Mouse (Mus musculus) myocyte (in vitro differentiated cells): Measurements from ENCODE around the gene Spib. TPM values are rescaled to one million over a fixed set of nuclear protein-coding genes. Genes with fewer than 3 reads are reported as not detected.
A peak's percentile ranks its signal among the peaks of the same experiment; 100 is the strongest.

Source experiments
- H3K27me3 ChIP-seq: one replicate; pipeline ENCODE4 v1.6.1; 2011; ENCODE audit not compliant: control insufficient read depth, insufficient read depth, insufficient read length
- H3K36me3 ChIP-seq: one replicate; pipeline ENCODE4 v1.6.1; 2011; ENCODE audit not compliant: control insufficient read depth, insufficient read depth
- H3K4me2 ChIP-seq: one replicate; pipeline ENCODE4 v1.6.1; 2011; ENCODE audit warnings: low read depth, control low read depth
- H3K4me3 ChIP-seq: one replicate; pipeline ENCODE4 v1.5.1; 2011; ENCODE audit warnings: mild to moderate bottlenecking, control low read depth, moderate library complexity
- H3K79me2 ChIP-seq: one replicate; pipeline ENCODE4 v1.6.1; 2011; ENCODE audit not compliant: control insufficient read depth, insufficient read depth
- H3ac ChIP-seq: one replicate; pipeline ENCODE4 v1.6.1; 2011; ENCODE audit not compliant: control insufficient read depth, insufficient read length
- CEBPB ChIP-seq: IDR thresholded peaks from 2 replicates; pipeline ENCODE4 v1.6.1; 2011; ENCODE audit warnings: mild to moderate bottlenecking, moderate library complexity; ENCODE audit not compliant: poor library complexity, insufficient read depth, severe bottlenecking
- E2F4 ChIP-seq: IDR thresholded peaks from one replicate; pipeline ENCODE4 v1.6.1; 2011; ENCODE audit warnings: mild to moderate bottlenecking, control low read depth, moderate library complexity; ENCODE audit not compliant: insufficient read depth
- MAX ChIP-seq: IDR thresholded peaks from one replicate; pipeline ENCODE4 v1.6.1; 2011; ENCODE audit warnings: low read depth, mild to moderate bottlenecking, control low read depth
- MYOD1 ChIP-seq, 3 experiments: IDR thresholded peaks; one replicate each; pipeline ENCODE4 v1.6.1; 2011; ENCODE audit warnings: control low read depth in 2 of 3, low read depth in 2 of 3, mild to moderate bottlenecking in 2 of 3, moderate library complexity in 1 of 3; ENCODE audit not compliant: insufficient read length in 2 of 3, control insufficient read depth in 1 of 3
- MYOG ChIP-seq, 3 experiments: IDR thresholded peaks; one replicate each; pipeline ENCODE4 v1.6.1; 2011; ENCODE audit warnings: control low read depth in 2 of 3, low read depth in 2 of 3, mild to moderate bottlenecking in 2 of 3; ENCODE audit not compliant: insufficient read length in 2 of 3, control insufficient read depth in 1 of 3, insufficient read depth in 1 of 3
- POLR2A ChIP-seq: IDR thresholded peaks from one replicate; pipeline ENCODE4 v1.6.1; 2011; ENCODE audit warnings: low read depth, mild to moderate bottlenecking, control low read depth, moderate library complexity; ENCODE audit not compliant: insufficient read length
- POLR2AphosphoS2 ChIP-seq: IDR thresholded peaks from one replicate; pipeline ENCODE4 v1.6.1; 2011; ENCODE audit warnings: low read depth, control low read depth; ENCODE audit not compliant: insufficient read length
- REST ChIP-seq: IDR thresholded peaks from one replicate; pipeline ENCODE4 v1.6.1; 2011; ENCODE audit warnings: mild to moderate bottlenecking, control low read depth, moderate library complexity; ENCODE audit not compliant: insufficient read depth, insufficient read length
- SRF ChIP-seq: IDR thresholded peaks from one replicate; pipeline ENCODE4 v1.6.1; 2011; ENCODE audit warnings: low read depth; ENCODE audit not compliant: control insufficient read depth, insufficient read length
- TCF12 ChIP-seq: IDR thresholded peaks from one replicate; pipeline ENCODE4 v1.6.1; 2011; ENCODE audit warnings: mild to moderate bottlenecking, control low read depth; ENCODE audit not compliant: poor library complexity, insufficient read depth, severe bottlenecking
- TCF3 ChIP-seq: IDR thresholded peaks from one replicate; pipeline ENCODE4 v1.6.1; 2011; ENCODE audit warnings: low read depth, control low read depth; ENCODE audit not compliant: insufficient read length
- USF1 ChIP-seq: IDR thresholded peaks from one replicate; pipeline ENCODE4 v1.6.1; 2011; ENCODE audit warnings: low read depth, mild to moderate bottlenecking, control low read depth, moderate library complexity
- polyA plus RNA-seq: library from polyadenylated mRNA; unstranded; fragments of >200 nt; fragmentation: generic; extraction: Trizol; gene quantifications from one replicate; pipeline ENCODE4 v1.2.1, GENCODE M21; 2012; ENCODE audit warnings: missing spikeins

Spib gene
- polyA plus RNA-seq, 1 experiment: 0.05 TPM

GRCm38 (mm10) chr7:44488545-44488944, 43.3 kb downstream of the Spib start:
- no peak overlapping the region for H3K4me2 ChIP-seq
- H3K36me3 ChIP-seq: no peaks in the 10 kb centered on the region
- H3K27me3 ChIP-seq: no peaks in the 10 kb centered on the region
- H3K4me3 ChIP-seq: no peak overlapping the region
- TF ChIP-seq POLR2A: no peak
- TF ChIP-seq REST: no peak
- TF ChIP-seq MYOG (IDR thresholded peaks at IDR 0.05; ENCODE audit: control insufficient read depth in 1 of 3, insufficient read depth in 1 of 3, insufficient read length in 2 of 3, low read depth in 2 of 3): no peak
- TF ChIP-seq MYOD1 (IDR thresholded peaks at IDR 0.05; ENCODE audit: control insufficient read depth in 1 of 3, insufficient read length in 2 of 3, low read depth in 2 of 3): no peak
- TF ChIP-seq E2F4: no peak
- TF ChIP-seq POLR2AphosphoS2: no peak
- TF ChIP-seq TCF3: no peak
- no peak for TF ChIP-seq SRF
- no peak for TF ChIP-seq TCF12
- TF ChIP-seq CEBPB: no peak
- TF ChIP-seq MAX: no peak
- TF ChIP-seq USF1: no peak
- no peak overlapping the region for H3ac ChIP-seq
- H3K79me2 ChIP-seq: no peaks in the 10 kb centered on the region

GRCm38 (mm10) chr7:44487936-44488335, 43.9 kb downstream of the Spib start:
- Histone ChIP-seq H3ac (no peak overlapping the region), H3K36me3 (no peaks in the 10 kb centered on the region), H3K79me2 (no peaks in the 10 kb centered on the region), H3K27me3 (no peaks in the 10 kb centered on the region), H3K4me3 (no peak overlapping the region), H3K4me2 (no peak overlapping the region)
- TF ChIP-seq TCF3: no peak
- no peak for TF ChIP-seq CEBPB
- no peak for TF ChIP-seq POLR2AphosphoS2
- TF ChIP-seq TCF12: no peak
- TF ChIP-seq E2F4: no peak
- no peak for TF ChIP-seq MAX
- no peak for TF ChIP-seq USF1
- TF ChIP-seq MYOD1 (IDR thresholded peaks at IDR 0.05; ENCODE audit: control insufficient read depth in 1 of 3, insufficient read length in 2 of 3, low read depth in 2 of 3): no peak
- TF ChIP-seq MYOG (IDR thresholded peaks at IDR 0.05; ENCODE audit: control insufficient read depth in 1 of 3, insufficient read depth in 1 of 3, insufficient read length in 2 of 3, low read depth in 2 of 3): no peak
- TF ChIP-seq POLR2A: no peak
- TF ChIP-seq SRF: no peak
- TF ChIP-seq REST: no peak

GRCm38 (mm10) chr7:44486927-44487575, 44.8 kb downstream of the Spib start:
- H3K4me3 ChIP-seq: no peak overlapping the region
- no peak overlapping the region for H3K4me2 ChIP-seq
- H3K36me3 ChIP-seq: no peaks in the 10 kb centered on the region

GRCm38 (mm10) chr7:44485572-44486195, 46.2 kb downstream of the Spib start:
- H3K79me2 ChIP-seq: no peaks in the 10 kb centered on the region

More at GRCm38 (mm10) chr7:44486927-44487575, 44.8 kb downstream of the Spib start:
- TF ChIP-seq TCF12 (no peak), POLR2A (peak; percentile 63), POLR2AphosphoS2 (peak; percentile 95), TCF3 (no peak), MYOG (IDR thresholded peaks at IDR 0.05; ENCODE audit: control insufficient read depth in 1 of 3, insufficient read depth in 1 of 3, insufficient read length in 2 of 3, low read depth in 2 of 3) (peak in 2 of 3 experiments; percentile 24 to 53), MYOD1 (IDR thresholded peaks at IDR 0.05; ENCODE audit: control insufficient read depth in 1 of 3, insufficient read length in 2 of 3, low read depth in 2 of 3) (peak in 2 of 3 experiments; percentile 33 to 69)
- Histone ChIP-seq H3K27me3 (no peaks in the 10 kb centered on the region), H3ac (no peak overlapping the region), H3K79me2 (no peaks in the 10 kb centered on the region)

GRCm38 (mm10) chr7:44484841-44485571, 46.9 kb downstream of the Spib start:
- Histone ChIP-seq H3K79me2 (peaks cover 6% of the 10 kb centered on the region), H3K4me3 (no peak overlapping the region), H3ac (no peak overlapping the region), H3K4me2 (no peak overlapping the region), H3K36me3 (no peaks in the 10 kb centered on the region), H3K27me3 (no peaks in the 10 kb centered on the region)
- TF ChIP-seq TCF3 (no peak), POLR2AphosphoS2 (peak; percentile 12), CEBPB (no peak), POLR2A (peak; percentile 12)

More at GRCm38 (mm10) chr7:44485572-44486195, 46.2 kb downstream of the Spib start:
- H3K4me3 ChIP-seq: no peak overlapping the region
- H3ac ChIP-seq: no peak overlapping the region
- H3K36me3 ChIP-seq: no peaks in the 10 kb centered on the region
- no peak for TF ChIP-seq POLR2AphosphoS2
- peak; percentile 13 for TF ChIP-seq POLR2A
- H3K27me3 ChIP-seq: no peaks in the 10 kb centered on the region
- no peak overlapping the region for H3K4me2 ChIP-seq
